Mouse (Mus musculus): ENCODE results near the gene Rnf183. TPM values are rescaled to one million over a fixed set of nuclear protein-coding genes. Genes with fewer than 3 reads are reported as not detected.

Gene Rnf183
- total and polyA plus RNA-seq, 3 experiments: 0.15 to 0.25 TPM; not detected in 1

GRCm38 (mm10) chr4:62430678-62431077 is 4.4 kb downstream of the Rnf183 start:
- H3K36me3 ChIP-seq (ENCODE audit: control insufficient read depth in 1 of 2, insufficient read depth in 2 of 2, low read length in 2 of 2): peaks cover 0 to 15% of the 10 kb centered on the region in 2 experiments; a peak in 2 of 4 replicates
- peaks cover 2 to 22% of the 10 kb centered on the region in 2 experiments; a peak in 2 of 4 replicates for H3K4me1 ChIP-seq (ENCODE audit: control insufficient read depth in 1 of 2, insufficient read depth in 2 of 2, low read length in 2 of 2)
- H3K4me3 ChIP-seq (ENCODE audit: control insufficient read depth in 1 of 2, insufficient read depth in 1 of 2, low read depth in 2 of 2, low read length in 2 of 2): no peak overlapping the region
- DNase-seq (ENCODE audit: low read depth, low spot score): no peak
- H3K9ac ChIP-seq (ENCODE audit: control insufficient read depth, low read depth, low read length, poor library complexity, severe bottlenecking): no peak overlapping the region
- H3K79me2 ChIP-seq (ENCODE audit: control insufficient read depth, insufficient read depth, low read length, poor library complexity): no peaks in the 10 kb centered on the region
- TF ChIP-seq E2F4 (IDR thresholded peaks at IDR 0.05; ENCODE audit: borderline replicate concordance, low read depth, low read length) (no peak), USF2 (IDR thresholded peaks at IDR 0.05; ENCODE audit: borderline replicate concordance in 1 of 2, insufficient read depth in 1 of 2, low read depth in 1 of 2, low read length in 2 of 2) (no peak), ZC3H11A (IDR thresholded peaks at IDR 0.05; ENCODE audit: low read depth, low read length) (no peak), MAFK (IDR thresholded peaks at IDR 0.05; ENCODE audit: borderline replicate concordance, low read depth, low read length) (no peak), BHLHE40 (IDR thresholded peaks at IDR 0.05; ENCODE audit: borderline replicate concordance, low read depth, low read length) (no peak), TAL1 (IDR thresholded peaks at IDR 0.05; ENCODE audit: low read length) (no peak), CHD2 (IDR thresholded peaks at IDR 0.05; ENCODE audit: low read length) (no peak), MAX (IDR thresholded peaks at IDR 0.05; ENCODE audit: low read length) (no peak), ELF1 (IDR thresholded peaks at IDR 0.05; ENCODE audit: low read depth, low read length) (no peak), TBP (IDR thresholded peaks at IDR 0.05; ENCODE audit: low read depth, low read length) (no peak), MEF2A (IDR thresholded peaks at IDR 0.05; ENCODE audit: extremely low read depth, insufficient replicate concordance, low read depth, low read length, poor library complexity, severe bottlenecking) (no peak), RCOR1 (IDR thresholded peaks at IDR 0.05; ENCODE audit: low read depth, low read length) (no peak), ZKSCAN1 (IDR thresholded peaks at IDR 0.05; ENCODE audit: low read depth, low read length) (no peak), UBTF (IDR thresholded peaks at IDR 0.05; ENCODE audit: borderline replicate concordance, insufficient read depth, low read depth, low read length) (no peak), MAZ (IDR thresholded peaks at IDR 0.05; ENCODE audit: low read depth, low read length) (no peak), ETS1 (IDR thresholded peaks at IDR 0.05; ENCODE audit: low read depth, low read length) (no peak), CHD1 (IDR thresholded peaks at IDR 0.05; ENCODE audit: low read depth, low read length) (no peak), USF1 (IDR thresholded peaks at IDR 0.05; ENCODE audit: low read depth, low read length) (no peak), HCFC1 (IDR thresholded peaks at IDR 0.05; ENCODE audit: low read depth, low read length) (no peak), CTCF (IDR thresholded peaks at IDR 0.05 in 2 of 3, conservative IDR thresholded peaks at IDR 0.05 in 1 of 3; ENCODE audit: control insufficient read depth in 1 of 3, insufficient read depth in 1 of 3, low read depth in 2 of 3, low read length in 3 of 3, poor library complexity in 1 of 3, severe bottlenecking in 1 of 3) (no peak)
- H3K27ac ChIP-seq (ENCODE audit: control insufficient read depth, low read depth, low read length): no peak overlapping the region
- H3K9me3 ChIP-seq (replicated peaks; ENCODE audit: insufficient read depth, low read length): no peaks in the 10 kb centered on the region
- no peaks in the 10 kb centered on the region for H3K27me3 ChIP-seq (ENCODE audit: control insufficient read depth in 1 of 2, insufficient read depth in 2 of 2, low read length in 2 of 2)

GRCm38 (mm10) chr4:62429616-62430015 is 5.4 kb downstream of the Rnf183 start:
- peak overlapping the region; percentile 53 for H3K27ac ChIP-seq (ENCODE audit: control insufficient read depth, low read depth, low read length)

More at GRCm38 (mm10) chr4:62429616-62430015, 5.4 kb downstream of the Rnf183 start:
- no peaks in the 10 kb centered on the region for H3K79me2 ChIP-seq (ENCODE audit: control insufficient read depth, insufficient read depth, low read length, poor library complexity)
- H3K9ac ChIP-seq (ENCODE audit: control insufficient read depth, low read depth, low read length, poor library complexity, severe bottlenecking): no peak overlapping the region
- no peaks in the 10 kb centered on the region for H3K27me3 ChIP-seq (ENCODE audit: control insufficient read depth in 1 of 2, insufficient read depth in 2 of 2, low read length in 2 of 2)
- H3K4me3 ChIP-seq (ENCODE audit: control insufficient read depth in 1 of 2, insufficient read depth in 1 of 2, low read depth in 2 of 2, low read length in 2 of 2): no peak overlapping the region
- H3K36me3 ChIP-seq (ENCODE audit: control insufficient read depth in 1 of 2, insufficient read depth in 2 of 2, low read length in 2 of 2): peaks cover 2 to 15% of the 10 kb centered on the region in 2 experiments; a peak in 3 of 4 replicates
- H3K4me1 ChIP-seq (ENCODE audit: control insufficient read depth in 1 of 2, insufficient read depth in 2 of 2, low read length in 2 of 2): peaks cover 2 to 22% of the 10 kb centered on the region in 2 experiments; a peak in 2 of 4 replicates
- peak; percentile 90 for TF ChIP-seq TBP (IDR thresholded peaks at IDR 0.05; ENCODE audit: low read depth, low read length)
- TF ChIP-seq NRF1 (IDR thresholded peaks at IDR 0.05; ENCODE audit: insufficient read depth, low read depth, low read length, poor library complexity, severe bottlenecking): no peak
- no peak for TF ChIP-seq USF1 (IDR thresholded peaks at IDR 0.05; ENCODE audit: low read depth, low read length)
- peak; percentile 36 to 48; a peak in 2 of 4 replicates for TF ChIP-seq EP300 (IDR thresholded peaks at IDR 0.05; ENCODE audit: low read depth in 1 of 2, low read length in 2 of 2)
- no peak for TF ChIP-seq MAX (IDR thresholded peaks at IDR 0.05; ENCODE audit: low read length)
- TF ChIP-seq E2F4 (IDR thresholded peaks at IDR 0.05; ENCODE audit: borderline replicate concordance, low read depth, low read length): no peak
- no peak for TF ChIP-seq TCF12 (IDR thresholded peaks at IDR 0.05; ENCODE audit: low read depth, low read length)
- no peak for TF ChIP-seq NELFE (IDR thresholded peaks at IDR 0.05; ENCODE audit: low read depth, low read length)
- TF ChIP-seq GATA1 (IDR thresholded peaks at IDR 0.05; ENCODE audit: low read depth, low read length): peak; percentile 66
- TF ChIP-seq SMC3 (IDR thresholded peaks at IDR 0.05; ENCODE audit: low read depth, low read length): no peak
- TF ChIP-seq ZNF384 (IDR thresholded peaks at IDR 0.05; ENCODE audit: low read depth, low read length): no peak
- TF ChIP-seq BHLHE40 (IDR thresholded peaks at IDR 0.05; ENCODE audit: borderline replicate concordance, low read depth, low read length): no peak
- H3K9me3 ChIP-seq (replicated peaks; ENCODE audit: insufficient read depth, low read length): no peaks in the 10 kb centered on the region
- DNase-seq (ENCODE audit: low read depth, low spot score): peak; percentile 74
